Mouse (Mus musculus): Measurements from ENCODE around the gene Gm49378.

GRCm38 (mm10) chr14:55615876-55616275, 21.8 kb downstream of the Gm49378 start:
- no peak for TF ChIP-seq CTCF (IDR thresholded peaks at IDR 0.05; ENCODE audit: low read depth)
- no peak for TF ChIP-seq EP300 (optimal IDR thresholded peaks at IDR 0.05)
